Mouse (Mus musculus) spleen, adult 2 months (tissue): ENCODE measurements at regions not wholly inside any gene's neighbourhood (a gene's known extent, or its start where the extent isn't known, plus 50 kb on each side); places are given as distances from the start of the nearest gene placed in this dataset.

Source experiments
- CTCF ChIP-seq: fragments of 200-500 bp; IDR thresholded peaks from 2 replicates; pipeline ENCODE4 v1.5.1; 2011; ENCODE audit warnings: mild to moderate bottlenecking, inconsistent platforms; ENCODE audit not compliant: insufficient read depth, insufficient read length, insufficient replicate concordance; ENCODE audit errors: extremely low read depth
- POLR2A ChIP-seq: fragments of 200-500 bp; IDR thresholded peaks from 2 replicates; pipeline ENCODE4 v1.6.1; 2011; ENCODE audit warnings: low read depth, low read length, inconsistent platforms

DNA sequence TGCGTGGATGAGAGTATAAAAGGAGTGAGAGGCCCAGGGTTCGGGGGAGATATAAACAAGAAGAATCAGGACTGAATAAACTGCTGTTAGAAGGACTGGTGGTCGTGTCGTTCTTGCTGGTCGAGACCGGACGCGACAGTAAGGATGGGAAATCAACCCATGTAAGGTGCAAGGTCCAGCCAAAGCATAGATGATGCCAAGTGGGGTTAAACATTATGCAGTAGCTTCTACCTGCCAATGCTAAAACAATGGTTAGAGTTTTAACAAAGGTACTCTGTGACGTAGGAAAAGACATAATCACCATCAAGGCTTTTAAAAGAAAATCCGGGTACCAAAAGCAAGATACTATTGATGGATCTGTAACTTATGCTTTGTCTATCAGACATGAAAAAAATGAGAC, 58.4 kb upstream of the Tmc1 start:
- TF ChIP-seq CTCF (no peak), POLR2A (no peak)
